Mouse (Mus musculus) liver, embryonic 11.5 days (tissue): Measurements from ENCODE around the gene Pmpcb. TPM values are rescaled to one million over a fixed set of nuclear protein-coding genes. Genes with fewer than 3 reads are reported as not detected.
A peak's percentile ranks its signal among the peaks of the same experiment; 100 is the strongest.

Experiments
- ATAC-seq: fragments of 200-750 bp; cut with Nextera tagmentation; replicated peaks from 2 replicates; pipeline ENCODE4 v1.8.0; 2017; ENCODE audit warnings: moderate number of reproducible peaks, mild to moderate bottlenecking, moderate TSS enrichment, moderate library complexity; ENCODE audit not compliant: low FRiP score
- DNase-seq: peaks from one replicate; pipeline ENCODE4 v3.0.0-alpha.2; 2017; ENCODE audit warnings: low spot score
- H3K27ac ChIP-seq: fragments of 300-500 bp; sonication (generic); 2 replicates; pipeline ENCODE4 v1.5.1; 2014; ENCODE audit warnings: mild to moderate bottlenecking, low read depth, low read length, control low read depth
- H3K27me3 ChIP-seq: fragments of 300-500 bp; sonication (generic); replicated peaks from 2 replicates; pipeline ENCODE4 v1.6.1; 2014; ENCODE audit warnings: low read length, mixed read lengths; ENCODE audit not compliant: control insufficient read depth, insufficient read depth
- H3K36me3 ChIP-seq: fragments of 300-500 bp; sonication (generic); 2 replicates; pipeline ENCODE4 v1.6.1; 2014; ENCODE audit warnings: mild to moderate bottlenecking, low read length, moderate library complexity, mixed read lengths; ENCODE audit not compliant: control insufficient read depth, insufficient read depth
- H3K4me1 ChIP-seq: fragments of 300-500 bp; sonication (generic); replicated peaks from 2 replicates; pipeline ENCODE4 v1.6.1; 2014; ENCODE audit warnings: low read length, mixed read lengths; ENCODE audit not compliant: control insufficient read depth, insufficient read depth
- H3K4me2 ChIP-seq: fragments of 300-500 bp; sonication (generic); 2 replicates; pipeline ENCODE4 v1.6.1; 2014; ENCODE audit warnings: mild to moderate bottlenecking, control low read depth, moderate library complexity
- H3K4me3 ChIP-seq: fragments of 300-500 bp; sonication (generic); 2 replicates; pipeline ENCODE4 v1.5.1; 2014; ENCODE audit warnings: low read depth, low read length, control low read depth
- H3K9ac ChIP-seq: fragments of 300-500 bp; sonication (generic); 2 replicates; pipeline ENCODE4 v1.6.1; 2014; ENCODE audit warnings: low read depth, low read length, control low read depth
- H3K9me3 ChIP-seq: fragments of 300-500 bp; sonication (generic); 2 replicates; pipeline ENCODE4 v1.6.1; 2016; ENCODE audit warnings: low read length, inconsistent platforms, mixed read lengths; ENCODE audit not compliant: control insufficient read depth
- WGBS: fragments of 180-500 bp; shearing (Covaris S2); extraction: QIAGEN DNeasy Blood & Tissue Kit; methylation state at CpG from one replicate; pipeline ENCODE4 v1.1.7; 2014; 5-methylcytosine and 5-hydroxymethylcytosine counted together
- polyA plus RNA-seq: library from polyadenylated mRNA; unstranded; fragments of >200 nt; fragmentation: Nextera tagmentation; extraction: Ambion mirVana; gene quantifications from 2 replicates; pipeline ENCODE4 v1.2.1, GENCODE M21; 2014

Pmpcb gene
- polyA plus RNA-seq, 1 experiment from 2014 or later = 90.9 TPM

DNA sequence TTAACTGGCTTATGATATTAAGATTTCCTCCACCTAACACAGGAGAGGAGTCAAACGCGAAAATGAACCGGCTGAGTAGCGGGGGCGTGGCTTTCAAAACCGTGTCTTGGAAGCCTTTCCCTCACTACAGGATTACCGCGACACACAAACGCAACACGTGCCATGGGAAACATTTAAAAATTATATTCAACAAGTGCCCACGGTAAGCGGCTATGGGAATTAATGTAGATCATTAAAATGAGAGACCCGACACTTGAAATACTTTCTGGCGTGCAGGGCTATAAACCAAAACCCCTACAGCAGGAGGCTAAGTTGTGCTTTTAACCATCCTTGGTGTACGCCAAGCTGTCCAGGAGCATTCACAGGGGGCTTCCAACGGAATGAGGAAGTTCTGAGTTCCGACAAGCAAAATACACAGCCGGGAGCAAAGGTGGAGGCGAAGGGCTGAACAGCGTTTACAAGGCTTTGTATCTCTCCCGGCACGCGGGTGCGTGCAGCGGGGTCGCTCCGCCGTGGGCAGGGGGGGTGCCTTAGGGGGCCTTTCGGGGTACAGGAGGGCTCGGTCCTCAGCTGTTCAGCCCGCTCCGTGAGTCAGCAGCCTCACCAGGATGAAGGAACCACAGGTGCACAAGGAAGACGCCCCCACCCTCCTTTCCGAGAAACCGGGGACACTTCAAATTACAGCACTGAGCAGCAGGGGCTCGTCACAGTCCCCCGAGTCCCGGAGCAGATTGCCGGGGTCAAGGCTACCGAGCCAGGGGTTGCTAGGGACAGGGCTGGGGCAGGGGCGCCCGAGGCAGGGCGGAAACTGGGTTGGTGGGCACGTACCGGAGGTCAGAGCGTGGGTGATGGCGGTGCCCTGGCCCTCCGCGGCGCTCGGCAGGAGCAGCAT is 47.5 kb downstream of the Pmpcb start:
- no peak for DNase-seq
- Histone ChIP-seq H3K4me1 (peaks cover 6% of the 10 kb centered on the region; the same call in 1 of the 2 replicates), H3K9me3 (no peaks in the 10 kb centered on the region), H3K9ac (peak overlapping the region; percentile 89), H3K4me3 (peak overlapping the region; percentile 89), H3K27me3 (no peaks in the 10 kb centered on the region), H3K4me2 (peak overlapping the region; percentile 67), H3K36me3 (peaks cover 27% of the 10 kb centered on the region), H3K27ac (peak overlapping the region; percentile 74)
- peak; percentile 51 for ATAC-seq
- under 1% methylated on average over 51 of the region's 51 CpGs for WGBS

DNA sequence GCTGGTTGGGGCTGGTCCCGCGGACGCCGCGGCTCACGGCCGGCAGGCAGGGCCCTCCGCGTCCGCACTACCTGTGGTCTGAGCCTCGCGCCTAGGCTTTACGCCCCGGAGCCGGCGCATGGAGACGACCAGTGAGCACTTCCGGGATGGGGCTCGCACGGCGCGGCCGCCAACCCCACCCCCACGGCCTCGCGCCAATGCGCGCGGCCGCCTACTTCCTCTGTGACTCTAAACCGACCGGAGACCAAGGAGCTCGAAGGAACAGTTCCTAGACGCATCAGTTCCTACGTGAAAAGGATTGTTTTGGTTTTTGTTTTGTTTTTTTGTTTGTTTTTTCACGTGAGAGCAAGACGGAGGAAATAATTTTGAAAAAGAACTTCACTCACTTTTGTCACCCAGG is 48.1 kb downstream of the Pmpcb start, which contains the start of the genes Dnajc2 and Psmc2:
TSS of gene Dnajc2 (minus strand) at position 199 of the 400 bp plus-strand sequence.
TSS of gene Psmc2 (plus strand) at position 231 of the 400 bp plus-strand sequence.
- Histone ChIP-seq H3K4me1 (peaks cover 6% of the 10 kb centered on the region; the same call in 1 of the 2 replicates), H3K27ac (peak within 1 kb of the TSS; percentile 74), H3K4me2 (peak within 1 kb of the TSS; percentile 83), H3K36me3 (peaks cover 22% of the 10 kb centered on the region), H3K27me3 (no peaks in the 10 kb centered on the region), H3K4me3 (peak within 1 kb of the TSS; percentile 91), H3K9me3 (no peaks in the 10 kb centered on the region), H3K9ac (peak within 1 kb of the TSS; percentile 89)
- under 1% methylated on average over 37 of the region's 37 CpGs for WGBS
- ATAC-seq = peak; percentile 92
- DNase-seq = peak; percentile 90

GRCm38 (mm10) chr5:21785776-21786175 is 48.8 kb downstream of the Pmpcb start:
- 67% methylated on average over 7 of the region's 7 CpGs for WGBS
- H3K27me3 ChIP-seq = no peaks in the 10 kb centered on the region
- H3K36me3 ChIP-seq = peaks cover 16% of the 10 kb centered on the region
- peaks cover 6% of the 10 kb centered on the region; the same call in 1 of the 2 replicates for H3K4me1 ChIP-seq
- no peaks in the 10 kb centered on the region for H3K9me3 ChIP-seq
- peak overlapping the region; percentile 64; the same call in 1 of the 2 replicates for H3K27ac ChIP-seq
- H3K9ac ChIP-seq = no peak overlapping the region
- DNase-seq (no peak), ATAC-seq (no peak)
- no peak overlapping the region for H3K4me3 ChIP-seq
- peak overlapping the region; percentile 83 for H3K4me2 ChIP-seq

GRCm38 (mm10) chr5:21786258-21787185 is 49.6 kb downstream of the Pmpcb start:
- H3K9me3 ChIP-seq = no peaks in the 10 kb centered on the region
- peak overlapping the region; percentile 64 for H3K27ac ChIP-seq
- peaks cover 6% of the 10 kb centered on the region; the same call in 1 of the 2 replicates for H3K4me1 ChIP-seq
- peak; percentile 96 for DNase-seq
- peaks cover 9% of the 10 kb centered on the region for H3K36me3 ChIP-seq
- H3K4me3 ChIP-seq = peak overlapping the region; percentile 91
- WGBS = 2% methylated on average over 51 of the region's 51 CpGs
- ATAC-seq = peak; percentile 82
- H3K4me2 ChIP-seq = peak overlapping the region; percentile 83
- peak overlapping the region; percentile 91 for H3K9ac ChIP-seq
- H3K27me3 ChIP-seq = no peaks in the 10 kb centered on the region

- ATAC-seq = no peak
- H3K9ac ChIP-seq = peak overlapping the region; percentile 91
- 27% methylated on average over 11 of the region's 11 CpGs for WGBS
Measured at GRCm38 (mm10) chr5:21787186-21788105, 50.5 kb downstream of the Pmpcb start.

DNA sequence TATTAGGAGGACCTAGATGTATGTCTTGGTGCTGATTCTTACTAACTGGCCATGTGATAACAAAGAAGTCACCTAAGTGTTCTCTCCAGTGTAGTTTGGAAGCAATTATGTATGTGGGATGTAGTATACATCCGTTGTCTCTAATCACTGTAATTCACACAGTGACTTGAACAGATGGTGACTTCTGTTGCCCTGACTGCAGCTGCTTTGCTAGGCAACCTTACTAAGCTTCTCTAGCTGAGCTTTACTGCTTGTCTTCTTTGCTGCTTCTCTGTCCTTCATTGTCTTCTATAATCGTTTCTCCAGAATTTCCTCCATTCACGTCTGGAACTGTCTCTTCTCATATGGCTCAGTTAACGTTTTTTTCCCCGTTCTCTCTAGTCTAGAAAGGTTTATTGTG is 52.1 kb downstream of the Pmpcb start:
- no peak for ATAC-seq
- Histone ChIP-seq H3K4me2 (no peak overlapping the region), H3K4me1 (peaks cover 6% of the 10 kb centered on the region; the same call in 1 of the 2 replicates), H3K27ac (no peak overlapping the region), H3K9ac (no peak overlapping the region), H3K4me3 (no peak overlapping the region), H3K27me3 (no peaks in the 10 kb centered on the region), H3K36me3 (no peaks in the 10 kb centered on the region), H3K9me3 (no peaks in the 10 kb centered on the region)
- no peak for DNase-seq
- 72% methylated on average over 5 of the region's 5 CpGs for WGBS

More at GRCm38 (mm10) chr5:21787186-21788105, 50.5 kb downstream of the Pmpcb start:
- DNase-seq = no peak
- Histone ChIP-seq H3K27me3 (no peaks in the 10 kb centered on the region), H3K4me1 (peaks cover 6% of the 10 kb centered on the region; the same call in 1 of the 2 replicates), H3K9me3 (no peaks in the 10 kb centered on the region), H3K4me2 (peak overlapping the region; percentile 83), H3K4me3 (peak overlapping the region; percentile 91), H3K27ac (peak overlapping the region; percentile 64; the same call in 1 of the 2 replicates), H3K36me3 (peaks cover 4% of the 10 kb centered on the region)

DNA sequence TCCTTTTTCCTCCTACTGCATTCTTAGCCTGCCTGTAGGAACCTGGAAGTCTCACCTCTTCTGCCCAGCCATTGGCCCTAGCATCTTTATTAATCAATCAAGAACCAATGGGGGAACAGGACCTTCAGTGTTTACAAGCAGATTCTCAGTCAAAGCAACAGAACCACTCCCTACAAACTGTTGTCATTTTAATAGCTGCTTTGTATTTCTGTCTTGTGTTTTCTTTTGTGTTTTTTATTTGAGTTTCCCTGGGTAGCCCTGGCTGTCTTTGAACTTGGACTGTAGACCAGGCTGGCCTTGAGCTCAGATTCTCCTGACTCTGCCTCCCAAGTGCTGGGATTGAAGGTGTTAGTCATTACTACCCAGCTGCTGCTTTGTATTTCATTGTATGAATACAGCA is 55.2 kb downstream of the Pmpcb start:
- DNase-seq = no peak
- ATAC-seq = no peak
- Histone ChIP-seq H3K27me3 (no peaks in the 10 kb centered on the region), H3K9me3 (no peaks in the 10 kb centered on the region), H3K27ac (no peak overlapping the region), H3K36me3 (peaks cover 14% of the 10 kb centered on the region), H3K4me1 (peaks cover 6% of the 10 kb centered on the region; the same call in 1 of the 2 replicates), H3K4me2 (no peak overlapping the region), H3K4me3 (no peak overlapping the region), H3K9ac (no peak overlapping the region)
